Mouse (Mus musculus): ENCODE results near the gene Timm8b.

GRCm38 (mm10) chr9:50569599-50570525 lies 33.8 kb upstream of the Timm8b start:
- TF ChIP-seq POLR2AphosphoS2 (IDR thresholded peaks at IDR 0.05; ENCODE audit: insufficient read length, low read depth) (no peak), POLR2A (IDR thresholded peaks at IDR 0.05; ENCODE audit: insufficient read length, low read depth) (no peak), TCF12 (IDR thresholded peaks at IDR 0.05; ENCODE audit: insufficient read depth, poor library complexity, severe bottlenecking) (no peak), MYOD1 (IDR thresholded peaks at IDR 0.05; ENCODE audit: control insufficient read depth in 1 of 3, insufficient read length in 2 of 3, low read depth in 2 of 3) (no peak), CEBPB (IDR thresholded peaks at IDR 0.05; ENCODE audit: insufficient read depth, poor library complexity, severe bottlenecking) (no peak), MAX (IDR thresholded peaks at IDR 0.05; ENCODE audit: low read depth) (no peak), USF1 (IDR thresholded peaks at IDR 0.05; ENCODE audit: low read depth) (no peak), MYOG (IDR thresholded peaks at IDR 0.05; ENCODE audit: control insufficient read depth in 1 of 3, insufficient read depth in 1 of 3, insufficient read length in 2 of 3, low read depth in 2 of 3) (no peak)

Data from myocyte (in vitro differentiated cells).